Mouse (Mus musculus): ENCODE measurements around the gene 4931422A03Rik. TPM values are rescaled to one million over a fixed set of nuclear protein-coding genes. Genes with fewer than 3 reads are reported as not detected.

Gene 4931422A03Rik
- polyA plus RNA-seq, 1 experiment = not detected

DNA sequence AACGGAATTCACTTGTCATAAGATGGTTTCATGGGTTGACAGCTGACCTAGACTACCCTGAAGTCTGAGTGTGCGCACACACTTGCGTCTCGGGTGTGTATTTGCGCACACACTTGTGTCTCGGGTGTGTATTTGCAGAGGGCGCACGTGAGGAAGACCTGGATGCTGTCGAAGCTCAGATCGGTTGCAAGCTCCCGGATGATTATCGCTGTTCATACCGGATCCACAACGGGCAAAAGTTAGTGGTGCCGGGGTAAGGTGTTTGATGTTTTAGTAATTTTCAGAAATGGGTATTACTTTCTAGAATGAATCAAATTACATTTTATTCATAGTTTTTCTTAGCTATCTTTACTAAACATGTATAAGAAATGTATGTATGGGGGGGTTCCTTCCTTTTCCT, 14.6 kb upstream of the 4931422A03Rik start:
- Histone ChIP-seq H3K27ac (ENCODE audit: insufficient read depth, low read length) (no peak overlapping the region), H3K9ac (ENCODE audit: low read depth, poor library complexity, severe bottlenecking) (no peak overlapping the region), H3K27me3 (ENCODE audit: control insufficient read depth, insufficient read depth, low read length, poor library complexity, severe bottlenecking) (no peaks in the 10 kb centered on the region), H3K36me3 (ENCODE audit: control insufficient read depth, insufficient read depth, low read length, poor library complexity, severe bottlenecking) (peaks cover 5% of the 10 kb centered on the region), H3K4me1 (ENCODE audit: control insufficient read depth, insufficient read depth, low read length) (peaks cover 3% of the 10 kb centered on the region), H3K4me3 (ENCODE audit: low read depth, low read length) (no peak overlapping the region), H3K9me3 (replicated peaks; ENCODE audit: control insufficient read depth, insufficient read depth, low read length, poor library complexity, severe bottlenecking) (no peaks in the 10 kb centered on the region)
- TF ChIP-seq POLR2A (IDR thresholded peaks at IDR 0.05; ENCODE audit: insufficient read depth, low read length) (no peak), CTCF (IDR thresholded peaks at IDR 0.05; ENCODE audit: low read depth, low read length) (no peak), EP300 (IDR thresholded peaks at IDR 0.05; ENCODE audit: insufficient read depth, low read depth, low read length) (no peak)

DNA sequence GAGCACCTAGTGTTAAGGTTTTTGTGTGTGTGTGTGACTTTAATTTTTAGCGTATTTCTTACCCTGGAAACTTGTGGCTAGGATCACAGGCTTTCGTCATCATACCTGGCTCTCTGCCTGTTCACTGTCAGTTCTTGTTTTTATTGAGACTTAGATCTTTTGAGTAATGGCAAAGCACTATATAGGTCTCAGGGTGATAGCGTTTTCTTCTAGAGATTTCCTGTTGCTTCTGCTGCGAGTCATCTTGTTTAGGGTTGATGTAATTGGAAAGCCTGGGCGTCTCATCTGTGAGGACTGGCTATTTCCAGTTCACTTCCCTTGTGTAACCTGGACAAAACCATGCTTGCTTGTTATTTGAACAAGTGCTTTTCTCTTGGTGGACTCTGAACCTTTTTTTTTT, 13.5 kb upstream of the 4931422A03Rik start:
- peaks cover 5% of the 10 kb centered on the region for H3K36me3 ChIP-seq (ENCODE audit: control insufficient read depth, insufficient read depth, low read length, poor library complexity, severe bottlenecking)
- no peak overlapping the region for H3K27ac ChIP-seq (ENCODE audit: insufficient read depth, low read length)
- peaks cover 3% of the 10 kb centered on the region for H3K4me1 ChIP-seq (ENCODE audit: control insufficient read depth, insufficient read depth, low read length)
- H3K9ac ChIP-seq (ENCODE audit: low read depth, poor library complexity, severe bottlenecking) = no peak overlapping the region
- H3K27me3 ChIP-seq (ENCODE audit: control insufficient read depth, insufficient read depth, low read length, poor library complexity, severe bottlenecking) = no peaks in the 10 kb centered on the region
- H3K4me3 ChIP-seq (ENCODE audit: low read depth, low read length) = no peak overlapping the region
- no peak for TF ChIP-seq CTCF (IDR thresholded peaks at IDR 0.05; ENCODE audit: low read depth, low read length)
- TF ChIP-seq POLR2A (IDR thresholded peaks at IDR 0.05; ENCODE audit: insufficient read depth, low read length) = no peak
- no peak for TF ChIP-seq EP300 (IDR thresholded peaks at IDR 0.05; ENCODE audit: insufficient read depth, low read depth, low read length)
- no peaks in the 10 kb centered on the region for H3K9me3 ChIP-seq (replicated peaks; ENCODE audit: control insufficient read depth, insufficient read depth, low read length, poor library complexity, severe bottlenecking)

GRCm38 (mm10) chr2:104038236-104038635, 10.1 kb upstream of the 4931422A03Rik start:
- Histone ChIP-seq H3K27me3 (ENCODE audit: control insufficient read depth, insufficient read depth, low read length, poor library complexity, severe bottlenecking) (no peaks in the 10 kb centered on the region), H3K9ac (ENCODE audit: low read depth, poor library complexity, severe bottlenecking) (no peak overlapping the region), H3K9me3 (replicated peaks; ENCODE audit: control insufficient read depth, insufficient read depth, low read length, poor library complexity, severe bottlenecking) (no peaks in the 10 kb centered on the region), H3K4me3 (ENCODE audit: low read depth, low read length) (no peak overlapping the region), H3K36me3 (ENCODE audit: control insufficient read depth, insufficient read depth, low read length, poor library complexity, severe bottlenecking) (peaks cover 5% of the 10 kb centered on the region; the same call in 1 of the 2 replicates), H3K27ac (ENCODE audit: insufficient read depth, low read length) (no peak overlapping the region), H3K4me1 (ENCODE audit: control insufficient read depth, insufficient read depth, low read length) (peaks cover 3% of the 10 kb centered on the region)
- TF ChIP-seq EP300 (IDR thresholded peaks at IDR 0.05; ENCODE audit: insufficient read depth, low read depth, low read length) (no peak), CTCF (IDR thresholded peaks at IDR 0.05; ENCODE audit: low read depth, low read length) (no peak), POLR2A (IDR thresholded peaks at IDR 0.05; ENCODE audit: insufficient read depth, low read length) (no peak)

- Histone ChIP-seq H3K27me3 (ENCODE audit: control insufficient read depth, insufficient read depth, low read length, poor library complexity, severe bottlenecking) (no peaks in the 10 kb centered on the region), H3K9ac (ENCODE audit: low read depth, poor library complexity, severe bottlenecking) (no peak overlapping the region), H3K9me3 (replicated peaks; ENCODE audit: control insufficient read depth, insufficient read depth, low read length, poor library complexity, severe bottlenecking) (no peaks in the 10 kb centered on the region), H3K4me1 (ENCODE audit: control insufficient read depth, insufficient read depth, low read length) (peaks cover 1% of the 10 kb centered on the region), H3K27ac (ENCODE audit: insufficient read depth, low read length) (no peak overlapping the region), H3K4me3 (ENCODE audit: low read depth, low read length) (no peak overlapping the region), H3K36me3 (ENCODE audit: control insufficient read depth, insufficient read depth, low read length, poor library complexity, severe bottlenecking) (peaks cover 5% of the 10 kb centered on the region; the same call in 1 of the 2 replicates)
- TF ChIP-seq EP300 (IDR thresholded peaks at IDR 0.05; ENCODE audit: insufficient read depth, low read depth, low read length) (no peak), CTCF (IDR thresholded peaks at IDR 0.05; ENCODE audit: low read depth, low read length) (no peak), POLR2A (IDR thresholded peaks at IDR 0.05; ENCODE audit: insufficient read depth, low read length) (no peak)
These were observed 8.2 kb upstream of the 4931422A03Rik start for GRCm38 (mm10) chr2:104036316-104036715.

DNA sequence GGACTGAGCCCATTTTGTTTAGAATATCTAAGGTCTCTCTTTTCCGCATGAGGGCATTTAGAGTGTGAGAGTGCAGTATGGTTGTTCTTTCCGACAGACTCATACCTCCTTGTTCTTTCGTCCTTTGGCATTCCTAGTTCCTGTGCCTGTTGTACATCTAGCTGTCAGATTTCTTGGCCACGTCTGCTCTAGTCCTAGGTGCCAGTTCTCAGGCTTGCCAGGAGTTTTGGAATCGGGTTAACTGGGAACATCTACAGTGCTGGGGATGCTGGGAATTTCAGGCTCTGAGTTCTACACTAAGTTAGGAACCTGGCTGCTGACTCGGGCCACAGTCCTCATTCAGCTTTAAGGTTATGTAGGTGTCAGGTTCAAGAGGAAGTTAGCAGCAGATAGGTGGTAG, 7.4 kb upstream of the 4931422A03Rik start:
- Histone ChIP-seq H3K4me1 (ENCODE audit: control insufficient read depth, insufficient read depth, low read length) (no peaks in the 10 kb centered on the region), H3K27ac (ENCODE audit: insufficient read depth, low read length) (no peak overlapping the region), H3K4me3 (ENCODE audit: low read depth, low read length) (no peak overlapping the region), H3K9me3 (replicated peaks; ENCODE audit: control insufficient read depth, insufficient read depth, low read length, poor library complexity, severe bottlenecking) (no peaks in the 10 kb centered on the region), H3K36me3 (ENCODE audit: control insufficient read depth, insufficient read depth, low read length, poor library complexity, severe bottlenecking) (peaks cover 5% of the 10 kb centered on the region; the same call in 1 of the 2 replicates), H3K9ac (ENCODE audit: low read depth, poor library complexity, severe bottlenecking) (no peak overlapping the region), H3K27me3 (ENCODE audit: control insufficient read depth, insufficient read depth, low read length, poor library complexity, severe bottlenecking) (no peaks in the 10 kb centered on the region)
- no peak for TF ChIP-seq POLR2A (IDR thresholded peaks at IDR 0.05; ENCODE audit: insufficient read depth, low read length)
- no peak for TF ChIP-seq CTCF (IDR thresholded peaks at IDR 0.05; ENCODE audit: low read depth, low read length)

- Histone ChIP-seq H3K9me3 (replicated peaks; ENCODE audit: control insufficient read depth, insufficient read depth, low read length, poor library complexity, severe bottlenecking) (no peaks in the 10 kb centered on the region), H3K27ac (ENCODE audit: insufficient read depth, low read length) (no peak overlapping the region), H3K27me3 (ENCODE audit: control insufficient read depth, insufficient read depth, low read length, poor library complexity, severe bottlenecking) (no peaks in the 10 kb centered on the region), H3K4me3 (ENCODE audit: low read depth, low read length) (no peak overlapping the region), H3K36me3 (ENCODE audit: control insufficient read depth, insufficient read depth, low read length, poor library complexity, severe bottlenecking) (peaks cover 5% of the 10 kb centered on the region; the same call in 1 of the 2 replicates), H3K4me1 (ENCODE audit: control insufficient read depth, insufficient read depth, low read length) (no peaks in the 10 kb centered on the region), H3K9ac (ENCODE audit: low read depth, poor library complexity, severe bottlenecking) (no peak overlapping the region)
- peak; percentile 24 for TF ChIP-seq CTCF (IDR thresholded peaks at IDR 0.05; ENCODE audit: low read depth, low read length)
- no peak for TF ChIP-seq POLR2A (IDR thresholded peaks at IDR 0.05; ENCODE audit: insufficient read depth, low read length)
These were observed 6.8 kb upstream of the 4931422A03Rik start for GRCm38 (mm10) chr2:104034832-104035472.
